Mouse (Mus musculus): ENCODE measurements around the gene Trpm6.

Trpm6 gene

DNA sequence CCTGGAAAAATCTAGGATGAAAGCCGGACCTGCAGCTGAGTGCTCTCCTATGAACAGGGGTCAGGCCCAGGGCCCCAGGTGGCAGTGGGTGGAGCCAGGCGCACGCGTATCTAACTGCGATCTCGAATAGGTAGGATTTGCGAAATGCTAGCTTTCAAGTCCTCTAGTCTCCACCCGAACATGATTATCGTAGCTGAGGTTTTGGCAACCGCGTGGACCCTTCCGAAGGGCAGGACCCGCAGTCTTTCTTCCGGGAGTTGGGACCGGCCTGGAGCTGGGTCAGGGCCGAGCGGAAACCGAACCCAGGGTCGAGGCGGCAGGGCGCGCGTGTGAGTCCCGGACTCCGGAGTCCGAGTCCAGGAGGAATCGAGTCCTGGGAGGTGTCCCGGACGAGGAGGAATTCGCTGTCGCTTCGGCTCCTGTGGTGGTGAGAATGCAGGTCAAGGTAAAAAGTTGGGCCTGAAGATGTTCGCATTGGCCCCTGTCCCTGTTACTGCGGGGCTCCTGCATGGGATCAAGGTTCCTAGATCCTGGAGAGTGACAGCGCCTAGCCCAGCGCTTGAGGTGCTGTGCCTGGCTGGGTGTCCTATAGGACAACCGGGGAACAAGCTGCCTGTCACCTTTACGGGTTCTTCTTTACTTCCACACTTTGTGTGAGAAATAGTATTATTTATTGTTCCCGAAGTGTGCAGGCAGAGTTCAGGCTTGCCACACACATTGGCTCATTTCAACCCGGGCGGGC, at the start of gene Trpm6:
Trpm6 (plus strand) TSS at position 386 of the 742 bp plus-strand sequence.
- no peak for DNase-seq

DNA sequence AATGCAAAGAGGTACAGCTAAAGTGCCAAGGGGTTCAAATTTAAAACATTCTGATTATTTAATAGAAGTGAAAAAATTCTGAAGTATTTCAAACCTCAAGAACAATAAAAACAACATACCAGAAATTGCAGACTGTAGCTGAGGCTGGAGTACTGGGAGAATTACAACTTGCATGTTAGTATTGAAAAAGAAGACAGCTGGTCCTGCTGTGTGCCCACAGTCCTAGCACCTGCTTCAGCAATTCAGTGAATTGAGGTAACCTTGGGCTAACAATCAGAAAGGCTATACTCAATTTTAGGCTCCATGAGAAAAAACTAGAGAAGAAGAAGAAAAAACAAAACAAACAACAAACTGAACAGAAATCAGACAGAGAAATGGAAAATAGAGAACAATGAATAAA, 41.7 kb upstream of the Trpm6 start:
- DNase-seq: no peak

DNA sequence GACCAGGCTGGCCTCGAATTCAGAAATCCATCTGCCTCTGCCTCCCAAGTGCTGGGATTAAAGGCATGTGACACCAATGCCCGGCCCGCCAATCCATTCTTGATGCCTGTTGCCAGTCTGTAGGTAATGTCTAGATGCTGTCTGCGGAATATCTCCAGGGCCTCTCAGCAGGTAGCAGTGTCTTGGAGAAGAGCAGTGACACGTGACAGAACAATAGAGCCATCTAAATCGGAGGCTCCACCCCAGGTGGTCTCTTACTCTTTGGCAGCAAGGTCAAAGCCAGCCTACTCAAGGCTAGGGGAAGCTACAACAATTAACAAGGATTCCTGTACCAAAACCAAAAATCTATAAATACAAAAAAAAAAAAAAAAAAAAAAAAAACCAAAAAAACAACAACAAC, 38.9 kb upstream of the Trpm6 start:
- DNase-seq: no peak

DNA sequence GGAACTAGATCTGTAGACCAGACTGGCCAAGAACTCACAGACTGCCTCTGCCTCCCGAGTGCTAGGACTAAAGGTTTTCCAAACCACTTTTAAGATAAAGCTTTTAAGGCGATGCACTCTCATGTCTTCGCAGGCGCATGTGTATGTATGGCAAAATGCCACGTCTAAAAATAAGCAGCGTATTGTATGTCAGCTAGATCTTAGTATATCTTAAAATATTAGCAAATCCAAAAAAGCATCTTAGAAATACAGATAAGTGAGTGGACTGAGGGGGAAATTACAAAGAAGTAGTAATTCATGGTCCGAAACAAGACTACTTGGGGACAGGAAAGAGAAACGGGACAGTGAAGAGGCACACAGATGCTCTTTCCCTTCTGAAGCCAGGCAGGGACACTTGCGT, 38.2 kb upstream of the Trpm6 start:
- DNase-seq: no peak

DNA sequence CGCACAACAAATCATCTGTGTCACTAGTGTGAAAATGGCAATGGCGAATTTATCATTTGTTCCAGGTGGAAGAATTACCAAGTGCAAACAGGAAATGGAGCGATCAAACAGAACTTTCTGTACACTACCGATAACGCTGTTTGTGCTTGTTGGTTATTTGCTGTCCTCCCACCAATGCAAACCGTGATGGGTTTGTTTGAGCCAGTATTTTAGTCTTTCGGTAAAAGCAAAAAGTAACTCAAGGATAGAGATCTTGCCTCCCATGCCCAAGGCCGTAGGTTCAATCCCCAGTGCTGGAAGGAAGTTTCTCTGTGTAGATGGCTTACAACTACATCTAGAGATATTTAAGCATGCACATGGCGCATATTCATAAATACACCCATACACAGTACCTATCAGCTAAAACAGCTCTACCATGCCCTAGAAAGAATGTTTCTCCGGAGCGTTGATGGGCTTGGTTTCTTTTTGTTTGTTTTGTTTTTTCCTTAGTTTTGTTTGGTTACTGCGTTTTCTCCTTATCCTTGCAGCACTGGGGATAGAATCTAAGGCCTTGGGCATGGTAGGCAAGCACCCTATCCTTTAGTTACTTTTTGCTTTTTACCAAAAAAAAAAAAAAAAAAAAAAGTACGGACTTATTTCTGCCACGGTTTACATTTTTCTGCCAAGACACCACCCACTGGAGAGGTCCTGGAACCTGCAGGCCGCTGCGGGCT, 37.5 kb upstream of the Trpm6 start:
- no peak for DNase-seq

DNA sequence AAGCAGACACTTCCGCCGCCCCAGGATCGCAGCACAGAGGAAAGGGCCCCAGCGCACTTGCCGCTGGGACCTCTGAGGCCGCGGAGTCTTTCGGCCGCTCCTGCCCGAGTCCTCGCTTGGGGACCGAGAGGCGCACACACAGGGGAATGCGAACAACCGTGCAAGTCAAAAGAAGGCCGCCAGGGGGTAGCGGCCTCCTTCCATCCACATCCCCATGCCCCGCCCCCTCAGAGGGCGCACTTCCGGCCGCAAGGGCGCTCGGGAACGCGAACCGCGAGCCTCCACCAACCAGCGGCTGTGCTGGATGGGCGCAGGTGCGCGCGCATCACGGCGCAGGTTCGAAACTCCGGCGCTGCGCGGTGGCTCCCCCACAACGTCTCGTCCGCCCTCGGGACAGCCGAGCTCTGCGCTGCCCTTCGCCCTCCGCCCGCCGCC, 36.9 kb upstream of the Trpm6 start, which contains the start of gene D030056L22Rik:
D030056L22Rik (plus strand) TSS at position 328 of the 435 bp plus-strand sequence.
- peak; percentile 99 for DNase-seq

DNA sequence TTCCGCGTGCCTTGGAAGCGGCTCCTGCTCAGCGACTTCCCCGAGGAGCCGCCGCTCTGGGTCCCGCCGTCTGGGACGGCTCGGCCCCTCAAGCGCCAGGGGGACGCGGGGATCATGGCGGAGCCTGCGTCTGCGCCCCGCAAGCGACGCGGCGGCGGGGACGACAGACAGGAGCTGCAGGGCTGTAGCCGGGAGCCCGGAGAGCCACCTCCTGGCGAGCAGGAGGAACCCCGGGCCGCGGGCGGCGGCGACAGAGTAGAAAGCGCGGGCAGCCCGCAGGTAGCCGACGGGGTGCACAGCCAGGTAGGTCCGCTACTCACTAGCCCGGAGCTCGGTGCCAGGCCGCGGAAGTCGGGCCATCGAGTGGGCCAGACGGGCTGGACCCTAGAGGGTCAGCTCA, 36.4 kb upstream of the Trpm6 start:
- peak; percentile 72 to 76 for DNase-seq

DNA sequence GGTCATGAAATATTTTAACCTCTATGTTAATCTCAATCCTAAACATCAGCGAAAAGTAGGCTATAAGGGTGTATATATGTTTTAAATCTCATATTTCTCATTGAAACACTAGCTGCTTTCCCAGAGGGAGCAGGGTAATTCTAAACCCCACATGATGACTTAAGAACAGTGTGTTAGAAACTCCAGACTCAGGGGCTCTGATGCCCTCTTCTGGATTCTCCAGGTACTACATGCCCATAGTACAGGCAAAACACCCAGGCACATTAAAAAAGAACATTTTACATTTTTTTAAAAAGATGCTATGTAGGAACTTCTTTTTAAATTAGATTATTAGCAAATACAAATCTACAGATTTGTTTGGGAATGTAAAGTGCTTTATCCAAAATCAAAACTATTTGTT, 33.4 kb upstream of the Trpm6 start:
- DNase-seq: peak; percentile 76 to 81

DNA sequence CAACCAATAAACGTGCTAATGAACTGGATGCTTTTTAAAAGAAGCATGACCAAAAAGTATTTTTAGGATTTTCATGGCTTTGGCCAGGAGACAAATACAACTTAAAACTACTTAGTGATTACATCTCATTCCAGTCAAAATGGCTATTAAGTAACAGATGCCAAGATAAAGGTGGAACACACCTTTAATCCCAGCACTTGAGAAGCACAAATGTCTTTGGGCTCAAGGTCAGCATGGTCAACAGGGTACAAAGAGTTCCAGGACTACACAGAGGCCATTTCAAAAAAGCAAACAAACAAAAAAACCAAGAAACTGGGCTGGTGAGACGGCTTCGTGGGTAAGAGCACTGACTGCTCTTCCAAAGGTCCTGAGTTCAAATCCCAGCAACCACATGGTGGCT, 29.4 kb upstream of the Trpm6 start:
- DNase-seq: no peak

DNA sequence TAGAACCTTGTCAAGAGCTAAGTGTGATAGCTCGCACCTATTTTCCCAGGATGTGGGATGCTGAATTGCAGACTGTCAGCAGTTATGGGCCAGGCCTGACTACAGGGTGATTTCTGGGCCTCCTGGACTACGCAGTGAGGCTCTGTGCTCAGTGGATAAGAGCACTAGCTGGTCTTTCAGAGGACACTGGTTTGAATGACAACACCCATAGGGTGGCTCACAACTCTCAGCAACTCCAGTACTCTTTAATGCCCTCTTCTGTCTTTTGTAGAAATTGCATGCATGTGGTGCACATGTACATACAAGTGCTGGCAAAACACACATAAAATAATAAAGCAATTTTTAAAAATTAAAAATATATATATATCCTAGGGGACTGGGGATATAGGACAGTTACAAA, 24.6 kb upstream of the Trpm6 start:
- no peak for DNase-seq

DNA sequence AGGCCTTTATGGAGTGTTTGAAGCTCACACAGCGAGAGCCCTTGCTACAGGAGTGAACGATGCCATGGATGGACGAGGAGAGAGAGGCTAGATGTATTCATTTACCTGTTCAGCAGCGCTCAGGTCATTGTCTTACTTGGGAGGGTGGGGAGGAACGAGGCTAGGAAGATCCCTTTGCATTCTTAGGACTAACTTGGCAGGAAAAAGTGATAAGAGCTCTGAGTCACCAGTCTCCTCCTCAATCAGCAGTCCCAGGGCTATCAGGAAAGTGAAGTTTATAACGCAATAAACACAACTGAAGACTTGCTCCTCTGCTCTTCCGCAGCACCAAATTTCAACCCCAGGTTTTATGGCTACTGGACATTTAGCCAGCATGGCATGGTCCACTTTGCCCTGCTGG, 19.5 kb upstream of the Trpm6 start:
- no peak for DNase-seq

DNA sequence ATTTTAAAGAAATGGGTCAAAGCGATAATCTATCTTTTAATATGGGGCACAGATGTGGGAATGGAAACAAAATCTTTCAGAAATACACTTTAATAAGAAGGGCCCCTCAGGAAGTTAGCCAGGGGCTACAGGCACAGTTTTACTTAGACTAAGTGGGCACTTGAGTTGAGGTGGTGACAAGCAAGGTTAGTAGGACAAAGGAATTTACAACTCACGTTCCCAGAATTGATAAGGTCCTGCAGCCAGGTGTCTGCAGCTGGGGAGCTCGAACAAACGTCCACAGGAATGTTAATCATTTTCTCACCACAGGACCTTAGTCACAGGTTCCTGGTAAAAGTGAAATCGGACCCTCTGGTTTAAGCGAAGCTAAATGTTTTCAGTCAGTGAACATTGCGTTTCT, 18.7 kb upstream of the Trpm6 start:
- DNase-seq: no peak

DNA sequence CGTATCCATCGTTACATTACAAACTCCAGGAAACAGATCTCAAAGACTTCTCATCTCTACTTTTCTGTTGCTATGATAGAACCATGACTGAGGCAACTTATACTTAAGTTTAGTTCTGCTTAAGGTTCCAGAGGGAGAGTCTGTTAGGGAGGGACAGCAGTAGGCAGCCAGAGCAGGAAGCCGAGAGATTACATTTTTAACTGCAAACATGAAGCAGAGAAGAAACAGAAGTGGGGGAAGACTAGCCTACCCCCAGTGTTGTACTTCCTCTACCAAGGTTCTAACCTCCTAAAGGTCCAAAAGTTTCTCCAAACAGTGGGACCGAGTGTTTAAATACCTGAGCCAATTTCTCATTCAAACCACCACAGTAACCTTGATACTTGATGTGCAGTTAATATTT, 13.9 kb upstream of the Trpm6 start:
- DNase-seq: no peak

DNA sequence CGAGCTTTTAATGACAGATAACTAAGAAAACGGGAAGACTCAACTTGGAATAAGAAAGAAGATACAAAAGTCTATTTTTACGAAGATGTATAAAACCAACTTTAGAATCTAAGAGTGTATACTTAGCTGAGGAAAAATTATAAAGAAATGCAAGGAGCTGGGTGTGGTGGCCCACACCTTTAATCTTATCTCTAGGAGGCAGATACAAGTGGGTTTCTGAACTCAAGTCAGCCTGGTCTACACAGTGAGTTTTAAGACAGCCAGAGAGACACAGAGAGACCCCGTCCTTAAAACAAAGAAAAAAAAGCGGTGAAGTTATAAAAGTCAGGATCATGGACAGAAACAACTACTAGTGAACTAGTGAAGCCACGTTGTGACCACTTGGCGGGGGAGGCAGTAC, 10.6 kb upstream of the Trpm6 start:
- no peak for DNase-seq

DNA sequence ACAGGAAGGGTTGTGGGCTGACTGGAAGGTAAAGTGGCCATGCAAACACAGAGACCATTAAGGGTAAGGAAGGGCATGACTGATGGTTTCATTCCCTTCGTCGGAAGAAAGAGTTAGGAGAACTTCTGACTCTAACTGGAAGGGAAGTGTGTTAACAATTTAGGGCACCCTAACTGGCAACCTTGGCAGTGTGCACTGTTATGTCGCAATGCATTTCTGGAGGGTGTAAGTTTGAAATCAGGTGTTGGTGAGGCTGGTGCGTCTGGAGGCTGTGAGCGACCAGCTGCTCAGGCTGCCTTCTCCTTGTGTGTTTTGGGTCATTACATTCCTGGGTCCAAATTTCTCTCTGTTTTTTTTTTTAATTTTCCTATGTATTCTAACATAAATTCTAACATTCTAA, 5.8 kb upstream of the Trpm6 start:
- no peak for DNase-seq

DNA sequence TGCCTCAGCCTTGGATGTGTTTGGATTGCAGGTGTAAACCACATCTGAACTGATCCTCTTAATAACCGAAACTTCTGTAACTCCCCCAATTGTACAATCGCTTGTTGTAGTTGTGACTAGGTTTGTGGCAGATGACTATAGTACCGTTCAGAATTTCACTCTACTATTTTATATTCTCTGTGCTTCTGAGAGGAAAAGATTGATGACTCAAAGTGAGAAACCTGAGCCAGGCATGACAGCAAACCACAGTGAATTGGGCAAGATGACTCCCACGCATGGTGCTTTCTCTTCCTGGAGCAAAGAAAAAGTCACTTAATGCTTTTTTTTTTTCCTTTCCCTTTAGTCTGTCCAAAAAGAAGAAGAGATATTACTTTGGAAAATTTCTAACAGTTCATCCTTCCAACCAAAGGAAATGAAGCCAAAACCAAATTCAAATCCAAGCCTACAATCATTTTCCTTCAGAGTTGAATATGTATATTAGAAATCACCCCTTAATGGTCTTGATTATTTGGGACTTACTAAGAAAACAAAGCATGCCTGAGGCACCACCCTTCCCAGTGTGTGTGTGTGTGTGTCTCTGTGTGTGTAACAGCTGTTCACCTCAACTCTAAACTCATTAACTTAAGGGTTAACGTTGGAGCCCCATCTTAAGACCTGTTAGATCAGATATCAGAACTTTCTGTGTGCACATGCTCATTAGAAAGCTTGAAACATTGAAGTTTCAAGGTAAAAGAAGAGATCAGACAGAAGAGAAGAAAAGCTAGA, 3.0 kb upstream of the Trpm6 start:
- no peak for DNase-seq

DNA sequence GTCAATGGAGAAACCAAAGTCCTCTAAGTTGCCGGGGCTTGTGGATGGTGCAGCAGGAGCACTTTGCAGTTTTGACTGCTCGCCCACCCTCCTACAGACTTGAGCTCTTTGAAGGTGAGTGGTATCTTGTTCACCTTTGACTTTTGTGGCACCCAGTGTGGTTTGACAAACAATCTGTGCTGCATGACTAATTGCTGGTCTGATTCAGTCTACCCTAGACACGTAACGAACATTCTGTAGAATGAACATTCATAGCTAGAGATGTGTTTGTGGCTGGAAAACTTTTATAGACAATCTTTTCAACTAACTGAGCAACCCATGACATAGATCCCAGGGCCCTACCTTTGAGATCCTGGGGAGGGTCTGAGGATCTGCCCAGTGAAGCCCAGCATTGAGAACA, 2.4 kb upstream of the Trpm6 start:
- DNase-seq: no peak

DNA sequence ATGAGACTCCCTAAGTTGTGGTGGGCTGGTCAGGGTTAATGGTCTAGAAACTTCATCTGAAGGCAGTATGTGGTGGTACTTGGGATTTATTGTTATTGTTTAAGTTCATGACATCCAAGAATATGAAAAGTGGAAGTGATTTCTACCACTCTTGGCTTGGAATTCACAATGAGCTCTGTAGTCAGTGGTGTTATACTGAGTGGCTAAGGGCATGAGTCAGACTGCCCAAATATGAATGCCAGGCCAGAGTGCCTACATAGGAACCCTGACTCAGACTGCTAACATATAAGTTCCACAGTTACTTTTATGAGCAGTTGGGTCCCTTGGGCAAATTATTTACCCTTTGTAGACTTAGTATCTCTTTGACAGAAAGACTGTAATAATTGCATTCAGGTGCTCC, 7.4 kb downstream of the Trpm6 start:
- DNase-seq: no peak

DNA sequence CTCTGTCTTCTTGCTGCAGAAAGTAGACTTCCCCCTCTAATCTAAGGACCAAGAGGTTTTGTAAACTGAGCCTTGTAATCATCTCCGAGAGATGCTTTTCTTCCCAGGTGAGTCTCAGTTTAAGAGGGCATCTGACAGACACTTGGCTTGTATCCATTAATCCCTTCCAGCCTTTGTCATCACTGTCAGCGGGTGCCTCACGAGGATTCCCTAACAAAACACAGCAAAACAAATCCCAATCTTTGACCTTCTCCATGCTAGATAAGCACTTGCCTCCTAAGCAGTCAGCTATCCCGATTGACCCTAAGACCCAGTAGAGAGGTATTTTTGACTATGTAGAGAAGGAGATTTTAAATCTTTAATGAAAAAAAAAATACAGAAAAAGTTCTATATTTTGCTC, 7.9 kb downstream of the Trpm6 start:
- no peak for DNase-seq

DNA sequence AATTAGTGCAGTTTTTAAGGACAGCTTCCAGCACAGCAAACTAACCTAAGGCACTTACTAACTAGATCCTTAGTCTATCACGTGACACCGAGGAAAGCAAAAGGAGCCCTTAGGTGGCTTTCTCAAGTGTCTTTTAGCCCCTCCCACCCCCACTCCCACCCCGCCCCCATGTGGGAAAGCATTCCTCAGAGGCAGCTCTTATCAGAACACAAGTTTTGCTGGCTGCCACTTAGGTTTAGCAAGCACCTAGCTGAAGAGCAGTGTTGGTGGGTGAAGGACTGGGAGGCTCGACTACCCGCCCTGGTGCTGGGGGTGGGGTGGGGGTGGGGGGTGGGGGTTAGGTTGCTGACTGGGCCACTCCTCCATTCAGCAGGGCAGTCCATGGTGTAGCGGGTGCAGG, 8.5 kb downstream of the Trpm6 start:
- no peak for DNase-seq

DNA sequence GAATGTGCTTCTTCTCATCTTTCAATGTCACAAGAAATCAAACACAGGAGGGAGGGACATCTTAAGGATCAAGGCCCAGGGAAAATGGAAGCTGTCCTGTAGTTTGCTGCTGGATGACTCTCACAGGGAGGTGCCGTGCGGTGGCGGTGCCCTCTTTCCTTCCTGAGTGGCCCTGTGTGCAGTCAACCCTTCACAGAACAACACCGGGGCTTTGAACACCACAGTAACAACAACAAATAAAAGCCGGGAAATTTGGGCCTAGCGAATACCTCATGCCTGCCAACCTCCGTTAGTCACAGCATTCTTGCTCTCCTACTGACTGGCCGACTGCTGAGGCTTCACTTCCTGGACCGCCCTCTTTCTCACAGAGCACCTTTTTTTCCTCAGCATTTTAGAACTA, 9.1 kb downstream of the Trpm6 start:
- no peak for DNase-seq

DNA sequence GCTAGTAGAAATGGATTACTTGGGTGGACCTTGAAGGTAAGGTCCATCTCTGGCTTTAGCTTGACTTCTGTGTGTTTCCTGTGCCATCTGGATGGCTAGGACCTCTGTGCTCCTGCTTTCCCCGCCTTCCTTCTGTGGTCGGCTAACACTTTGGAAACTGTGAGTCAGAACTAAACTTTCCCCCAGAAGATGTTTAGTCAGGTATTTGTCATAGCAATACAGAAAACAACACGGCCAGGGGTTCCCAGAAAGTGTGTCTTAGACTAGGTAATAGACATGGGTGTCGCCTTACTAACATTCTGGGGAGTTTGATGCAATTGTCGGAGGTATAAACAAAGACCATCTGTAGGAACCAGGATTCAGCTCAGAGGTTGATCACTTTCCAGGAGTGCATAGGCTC, 16.6 kb downstream of the Trpm6 start:
- no peak for DNase-seq

DNA sequence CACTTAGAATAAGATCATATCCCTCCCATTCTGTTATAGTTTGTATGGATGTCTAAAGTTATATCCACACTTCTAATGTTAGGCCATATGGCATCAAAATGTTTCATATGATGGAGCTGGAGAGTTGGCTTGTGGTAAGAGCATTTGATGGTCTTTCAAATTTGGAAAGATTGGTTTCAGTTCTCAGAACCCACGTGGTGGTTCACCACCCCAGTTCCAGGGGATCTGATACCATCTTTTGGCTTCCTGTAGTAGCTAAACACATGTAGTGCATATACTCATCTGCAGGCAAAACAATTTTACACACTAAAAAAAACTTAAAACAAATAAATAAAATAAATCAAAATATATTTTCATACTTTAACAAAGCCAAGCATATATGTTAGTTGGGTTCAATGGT, 21.3 kb downstream of the Trpm6 start:
- DNase-seq: no peak

DNA sequence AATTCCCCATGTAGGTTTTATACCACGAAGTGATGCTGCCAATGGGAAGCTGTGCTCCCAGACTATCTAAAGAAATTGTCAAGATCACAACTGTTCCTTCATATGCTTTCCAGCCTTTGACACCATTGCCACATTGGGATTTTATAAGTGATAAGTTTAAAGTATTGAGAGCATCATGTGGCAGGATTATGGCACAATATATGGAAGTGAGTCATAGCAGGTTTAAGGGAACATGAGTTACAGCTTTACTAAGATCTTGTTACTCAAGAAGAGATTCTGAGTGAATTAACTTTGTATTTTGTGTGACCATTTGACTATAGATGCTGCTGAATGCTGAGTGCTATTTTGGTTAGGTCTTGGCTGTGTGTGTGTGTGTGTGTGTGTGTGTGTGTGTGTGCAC, 21.8 kb downstream of the Trpm6 start:
- no peak for DNase-seq
